Mouse (Mus musculus): ENCODE results near the gene Emsy.

Gene Emsy

DNA sequence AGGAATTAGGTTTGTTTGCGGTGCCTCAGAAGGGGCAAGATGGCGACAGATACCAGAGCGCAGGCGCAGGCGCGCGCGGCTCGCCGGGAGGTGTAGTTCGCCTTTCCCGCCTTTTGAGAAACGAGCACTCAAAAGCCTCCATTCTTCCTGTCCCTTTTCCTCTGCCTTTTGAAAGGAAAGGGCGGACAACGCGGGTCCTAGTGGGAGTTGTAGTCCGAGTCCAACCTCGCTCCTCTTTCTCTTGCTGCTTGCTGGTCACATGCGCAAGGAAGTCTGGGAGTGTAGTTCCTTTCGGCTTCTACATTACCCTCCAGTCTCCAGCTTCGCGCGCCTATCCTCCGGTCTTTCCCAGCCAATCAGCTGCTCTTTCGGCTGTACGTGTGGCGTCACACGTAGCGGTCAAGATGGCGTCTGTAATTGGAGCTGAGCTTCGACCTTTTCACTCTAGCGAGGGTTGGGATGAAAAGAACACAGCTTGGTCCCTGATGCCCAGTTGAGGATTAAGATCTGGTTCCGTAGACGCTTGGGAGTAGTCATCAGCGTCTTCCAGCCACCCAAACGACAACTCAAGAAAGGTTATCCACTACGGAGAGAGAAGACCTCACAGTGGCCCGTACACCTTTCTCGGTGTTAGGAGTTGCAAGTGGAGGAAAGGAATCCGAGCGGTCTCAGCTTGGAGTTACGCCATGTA lies at the start of gene Emsy:
Emsy (minus strand) TSS at position 253 of the 691 bp plus-strand sequence.
- ATAC-seq (ENCODE audit: insufficient number of reproducible peaks, low FRiP score, low TSS enrichment), result peak; percentile 98

DNA sequence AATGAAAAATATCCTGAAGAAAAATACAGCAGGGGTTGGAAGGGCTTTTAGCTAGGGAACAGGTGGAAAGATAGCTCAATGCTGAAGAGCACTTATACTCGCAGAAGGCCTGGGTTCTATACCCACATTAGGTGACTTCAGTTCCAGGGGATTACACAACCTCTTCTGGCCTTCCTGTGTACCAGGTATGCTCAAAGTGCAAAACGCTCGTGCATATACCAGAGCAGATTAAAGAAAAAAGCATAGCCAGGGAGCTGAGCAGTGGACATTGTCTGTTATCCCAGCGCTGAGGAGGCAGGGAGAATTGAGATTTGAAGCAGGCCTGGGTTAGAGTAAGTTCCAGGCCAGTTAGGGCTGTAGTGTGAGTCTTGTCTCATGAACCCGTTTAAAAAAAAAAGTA lies 47.7 kb upstream of the Emsy start:
- ATAC-seq (ENCODE audit: insufficient number of reproducible peaks, low FRiP score, low TSS enrichment), result no peak

DNA sequence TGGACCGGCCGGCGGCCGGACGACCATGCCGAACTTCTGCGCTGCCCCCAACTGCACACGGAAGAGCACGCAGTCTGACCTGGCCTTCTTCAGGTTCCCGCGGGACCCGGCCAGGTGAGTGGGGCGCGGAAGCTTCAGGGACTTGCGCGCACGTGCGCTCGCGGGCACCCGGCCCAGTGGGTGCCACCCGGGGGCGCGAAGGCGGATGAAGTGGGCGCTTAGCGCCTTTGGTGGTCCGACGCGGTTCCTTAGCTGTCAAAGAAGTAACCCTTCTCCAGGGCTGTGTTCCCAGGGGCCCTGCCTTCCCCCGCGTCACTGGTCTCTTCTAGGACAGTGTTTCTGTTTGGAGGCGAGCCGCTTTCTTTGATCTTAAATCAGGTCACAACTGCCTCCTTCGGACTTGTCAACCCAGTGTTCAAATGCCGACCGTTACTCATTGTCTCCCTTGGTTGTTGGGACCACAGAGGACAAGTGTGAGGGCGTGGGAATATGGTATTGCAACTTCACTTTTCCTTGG lies 46.8 kb upstream of the Emsy start:
- 0 out of 2 replicates have a peak, but pooled peaks have one; percentile 36 for ATAC-seq (ENCODE audit: insufficient number of reproducible peaks, low FRiP score, low TSS enrichment)

DNA sequence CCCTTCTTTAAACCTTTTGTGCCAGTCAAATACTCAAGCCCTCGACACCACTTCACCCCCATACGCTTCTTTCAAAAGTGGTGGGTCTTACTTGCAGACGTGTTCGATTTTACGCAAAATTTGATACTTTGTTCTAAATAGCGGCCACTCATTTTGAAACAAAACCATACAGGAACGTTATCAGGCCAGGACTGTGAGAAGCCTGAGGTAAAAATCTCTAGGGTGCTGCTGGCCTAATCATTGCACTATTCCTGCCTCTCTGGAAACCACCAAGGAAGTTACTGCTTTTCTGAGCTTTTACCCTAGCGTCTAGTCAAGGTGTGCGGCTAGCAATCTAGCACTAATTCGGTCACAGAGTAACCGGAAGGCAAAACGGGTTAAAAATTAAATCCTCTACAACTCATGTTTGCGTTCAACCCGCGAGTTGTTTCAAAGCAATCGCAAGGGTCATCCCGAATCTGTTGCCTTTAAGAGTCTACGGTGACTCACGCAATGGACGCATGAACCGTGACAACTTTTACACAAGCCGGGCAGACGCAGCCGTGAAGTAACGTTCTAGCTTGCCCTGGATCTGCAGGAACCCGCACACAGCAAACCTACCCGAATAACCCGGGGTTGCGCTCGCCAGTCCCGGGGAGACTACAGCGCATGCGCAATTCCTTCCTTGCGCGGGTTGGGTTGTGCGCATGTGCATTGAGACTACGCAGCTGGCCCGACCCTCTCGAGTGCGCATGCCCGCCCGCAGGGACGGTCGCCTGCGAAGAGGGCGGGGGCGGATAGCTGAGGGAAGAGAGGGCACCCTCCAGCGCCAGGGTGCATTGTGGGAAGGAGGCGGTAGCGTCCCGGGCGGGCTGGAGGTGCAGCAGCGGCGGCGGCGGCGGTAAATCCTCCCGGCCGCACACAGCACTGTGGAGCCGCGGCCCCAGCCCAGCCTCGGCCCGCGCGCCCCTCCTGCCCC lies 46.0 kb upstream of the Emsy start, which contains the start of gene Thap12:
Thap12 (plus strand) TSS at position 821 of the 958 bp plus-strand sequence.
- peak; percentile 93 for ATAC-seq (ENCODE audit: insufficient number of reproducible peaks, low FRiP score, low TSS enrichment)

DNA sequence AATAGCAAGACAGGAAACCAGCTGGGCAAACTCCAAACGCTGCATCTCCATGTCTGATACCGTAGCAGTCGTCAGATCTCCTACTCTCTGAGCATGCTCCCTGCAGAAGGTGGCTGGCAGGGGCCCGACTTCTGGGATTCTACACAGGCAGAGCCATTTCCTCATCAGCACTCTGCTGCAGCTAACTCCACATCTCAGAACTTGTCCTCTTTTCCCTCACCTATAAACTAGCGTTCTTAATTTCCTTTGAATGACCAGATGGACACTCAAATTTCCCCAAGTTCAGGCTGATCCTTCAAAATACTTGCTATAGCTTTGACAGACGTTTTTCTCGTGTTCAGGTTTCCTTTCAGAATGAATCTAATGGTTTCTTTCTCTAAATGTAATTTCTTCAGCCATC lies 45.2 kb upstream of the Emsy start:
- ATAC-seq (ENCODE audit: insufficient number of reproducible peaks, low FRiP score, low TSS enrichment), result no peak

DNA sequence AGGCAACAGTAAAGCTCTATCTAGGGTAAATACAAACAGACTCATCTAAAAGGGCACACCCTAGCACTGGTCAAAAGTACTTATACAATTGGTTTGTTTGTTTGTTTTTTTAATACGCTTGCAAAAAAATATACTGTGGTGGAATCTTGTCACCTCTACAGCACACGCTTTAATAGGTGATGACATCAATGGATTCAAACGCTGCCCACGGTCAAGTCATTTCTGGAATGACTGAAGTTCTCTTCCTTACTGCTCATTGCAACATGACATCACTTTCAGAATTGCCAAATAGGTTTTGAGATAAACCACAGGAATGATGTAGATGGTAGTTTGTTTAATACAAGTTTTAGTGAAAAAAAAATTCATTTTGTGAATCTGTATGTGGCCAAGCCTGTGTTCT lies 42.0 kb upstream of the Emsy start:
- no peak for ATAC-seq (ENCODE audit: insufficient number of reproducible peaks, low FRiP score, low TSS enrichment)

DNA sequence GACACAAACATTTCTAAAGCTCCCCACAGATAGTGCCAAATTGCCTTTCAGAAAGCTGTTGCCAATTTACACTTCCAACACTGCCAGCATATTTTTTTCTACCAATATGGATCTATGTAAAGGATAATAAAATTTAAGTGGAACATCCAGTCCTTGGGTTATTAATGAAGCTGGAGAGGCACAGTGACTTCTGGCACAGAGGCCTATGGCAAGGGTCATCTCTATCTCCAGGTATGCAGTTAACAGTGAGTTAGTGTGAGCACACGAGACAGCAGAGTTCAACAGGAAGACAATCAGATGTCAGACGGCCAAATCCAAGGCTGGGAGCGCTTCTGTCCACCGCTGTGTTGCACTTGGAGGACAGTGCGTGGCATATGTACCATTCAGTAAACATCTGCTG lies 41.5 kb upstream of the Emsy start:
- ATAC-seq (ENCODE audit: insufficient number of reproducible peaks, low FRiP score, low TSS enrichment), result no peak

DNA sequence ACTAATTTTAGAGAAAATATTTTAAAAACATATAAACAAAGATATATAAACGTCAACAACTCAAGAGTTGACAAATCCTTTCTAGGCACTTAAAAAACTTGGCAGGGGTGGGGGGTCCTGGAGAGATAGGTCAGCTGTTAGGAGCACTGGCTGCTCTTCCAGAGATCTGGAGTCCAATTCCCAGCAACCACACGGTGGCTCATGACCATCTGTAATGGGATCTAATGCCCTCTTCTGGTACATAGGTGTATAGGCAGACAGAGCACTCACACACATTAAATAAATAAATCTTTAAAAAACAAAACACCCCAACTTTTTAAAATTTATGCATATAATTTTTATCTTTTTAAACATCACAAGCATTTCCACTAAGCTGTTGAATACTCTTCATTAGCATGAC lies 40.9 kb upstream of the Emsy start:
- ATAC-seq (ENCODE audit: insufficient number of reproducible peaks, low FRiP score, low TSS enrichment), result no peak

DNA sequence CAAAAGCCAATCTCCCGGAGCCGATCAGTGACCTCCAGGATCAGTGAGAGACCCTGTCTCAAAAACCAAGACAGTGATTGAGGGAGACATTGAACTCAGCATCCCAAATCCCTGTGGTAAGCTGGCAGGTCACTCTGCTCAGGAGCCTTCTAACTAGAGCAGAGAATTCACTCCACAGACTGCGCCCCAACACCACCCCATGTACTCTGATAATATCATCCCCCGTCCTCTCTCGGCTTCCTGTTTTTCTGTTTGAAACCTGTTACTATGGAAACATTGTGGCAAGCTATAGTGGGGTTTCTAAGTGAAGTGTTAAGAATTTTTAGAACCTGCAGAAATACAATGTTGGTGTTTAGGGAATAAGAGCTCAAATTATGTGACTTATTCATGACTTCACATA lies 37.5 kb upstream of the Emsy start:
- ATAC-seq (ENCODE audit: insufficient number of reproducible peaks, low FRiP score, low TSS enrichment), result no peak

DNA sequence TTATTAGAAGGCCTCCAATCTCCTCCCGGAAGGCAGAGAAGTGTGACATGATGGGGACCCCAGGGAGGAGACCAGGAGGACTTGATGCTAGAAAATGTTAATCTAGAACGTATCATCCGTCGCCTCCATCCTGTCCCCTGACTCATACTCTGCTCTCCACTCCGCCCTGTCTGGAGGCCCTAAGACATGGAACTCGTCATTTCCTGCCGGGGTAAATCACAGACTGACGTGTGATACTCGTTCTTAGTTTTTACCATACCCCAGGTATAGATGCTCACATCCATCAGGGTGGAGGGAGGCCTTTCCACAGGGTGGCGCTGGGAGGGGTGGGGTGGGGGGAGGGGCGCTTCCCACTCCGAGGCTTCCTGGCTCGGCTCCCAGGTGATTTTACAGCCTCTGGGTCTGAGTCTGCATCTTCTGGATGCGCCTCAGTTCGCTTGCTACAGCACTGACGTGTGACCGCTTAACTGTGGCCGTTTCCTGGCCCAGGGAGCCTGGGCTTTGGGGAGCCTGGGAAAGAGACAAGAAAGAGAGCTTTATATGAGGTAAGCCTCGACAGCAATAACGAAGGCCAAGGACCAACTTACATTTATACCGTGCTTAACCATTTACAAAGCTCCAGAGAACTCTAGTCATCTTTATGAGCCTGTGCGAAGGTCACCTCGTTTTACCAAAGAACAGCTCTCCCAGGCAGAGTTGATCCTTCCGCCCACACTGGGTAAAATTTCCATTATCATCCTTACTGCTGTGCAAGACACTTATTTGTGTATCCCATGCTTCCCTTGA lies 36.4 kb upstream of the Emsy start:
- ATAC-seq (ENCODE audit: insufficient number of reproducible peaks, low FRiP score, low TSS enrichment), result no peak

DNA sequence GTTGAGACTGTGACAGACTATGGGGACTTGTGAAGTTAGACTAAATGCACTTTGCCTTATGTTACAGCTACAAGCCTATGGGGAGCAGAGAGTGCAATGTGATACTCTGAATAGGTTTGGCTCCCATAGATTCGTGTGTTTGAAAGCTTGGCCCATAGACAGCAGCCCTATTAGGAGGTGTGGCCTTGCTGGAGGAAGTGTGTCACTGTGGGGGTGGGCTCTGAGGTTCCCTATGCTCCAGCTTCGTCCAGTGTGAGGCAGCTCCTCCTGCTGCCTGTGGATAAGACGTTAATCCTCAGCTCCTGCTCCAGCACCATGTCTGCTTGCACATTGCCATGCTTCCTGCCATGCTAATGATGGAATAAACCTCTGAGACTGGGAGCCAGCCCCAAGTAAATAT lies 34.2 kb upstream of the Emsy start:
- ATAC-seq (ENCODE audit: insufficient number of reproducible peaks, low FRiP score, low TSS enrichment), result no peak

DNA sequence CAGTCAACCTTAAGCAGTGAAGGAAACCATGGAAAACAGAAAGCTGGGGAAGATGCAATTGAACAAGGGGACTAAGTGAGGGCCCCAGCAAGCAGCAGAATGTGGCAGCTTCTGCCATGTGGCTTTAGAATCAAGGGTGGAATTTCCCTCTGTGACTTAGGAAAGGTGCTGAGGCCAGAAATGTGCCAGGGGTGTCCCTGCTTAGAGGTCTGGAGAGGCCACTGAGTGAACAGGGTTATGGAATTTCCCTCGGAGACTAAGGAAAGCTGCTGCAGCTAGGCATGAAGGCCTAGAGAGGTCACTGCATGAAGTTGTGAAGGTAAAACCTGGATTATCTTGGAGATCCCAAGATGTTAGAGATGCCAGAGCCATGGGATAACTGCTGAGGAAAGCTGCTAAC lies 33.5 kb upstream of the Emsy start:
- no peak for ATAC-seq (ENCODE audit: insufficient number of reproducible peaks, low FRiP score, low TSS enrichment)

DNA sequence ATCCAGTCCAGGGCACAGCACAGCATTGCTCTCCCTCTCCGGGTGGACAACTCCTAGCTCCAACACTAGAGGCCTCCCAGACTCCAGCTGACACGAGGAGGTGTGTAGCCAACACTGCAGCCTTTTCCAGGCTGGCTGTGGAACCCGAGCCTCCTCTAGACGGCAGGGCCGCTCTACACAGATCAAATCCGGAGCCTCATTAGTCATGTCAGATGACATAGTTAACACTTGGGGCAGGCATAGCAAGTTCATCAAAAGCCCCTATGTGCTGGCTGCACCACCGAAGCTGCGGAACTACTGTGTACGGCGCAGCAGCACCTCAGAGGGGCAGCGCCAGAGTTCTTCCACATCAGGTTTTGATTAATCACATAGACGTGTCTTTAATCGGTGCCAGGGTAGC lies 29.3 kb upstream of the Emsy start:
- ATAC-seq (ENCODE audit: insufficient number of reproducible peaks, low FRiP score, low TSS enrichment), result no peak

DNA sequence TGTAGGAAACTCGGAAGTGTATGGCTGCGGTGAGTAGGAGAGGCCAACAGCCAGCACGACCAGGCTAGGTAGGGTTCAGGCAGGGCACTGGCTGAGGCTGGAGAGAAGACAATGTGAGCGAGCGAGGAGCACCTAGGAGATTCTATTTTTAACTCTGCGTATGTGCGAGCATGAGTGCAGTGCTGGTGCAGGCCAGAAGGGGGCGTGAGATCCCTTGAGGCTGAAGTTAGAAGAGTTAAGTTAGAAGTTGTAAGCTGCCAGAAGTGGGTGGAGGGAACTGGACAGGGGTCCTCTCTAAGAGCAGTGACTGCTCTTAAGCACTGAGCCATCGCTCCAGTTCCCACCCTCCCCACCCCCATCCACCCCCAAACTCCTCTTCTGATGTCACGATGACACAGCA lies 26.2 kb upstream of the Emsy start:
- ATAC-seq (ENCODE audit: insufficient number of reproducible peaks, low FRiP score, low TSS enrichment), result no peak

DNA sequence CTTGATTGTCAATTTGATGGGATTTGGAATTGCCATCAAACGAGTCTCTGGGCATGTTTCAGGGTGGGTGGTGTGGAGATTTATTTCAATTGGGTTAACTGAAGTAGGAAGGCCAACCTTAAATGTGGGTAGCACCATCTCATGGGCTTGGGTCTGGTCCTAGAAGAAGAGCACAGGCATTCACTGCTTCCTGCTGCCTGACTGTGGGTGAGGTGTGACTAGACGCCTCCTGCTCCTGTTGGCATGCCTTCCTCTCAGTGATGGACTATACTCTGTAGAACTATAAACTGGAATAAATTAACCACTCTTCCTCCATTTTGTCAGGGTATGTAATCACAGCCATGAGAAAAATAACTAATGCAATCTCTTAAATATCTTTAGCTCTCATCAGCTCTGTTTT lies 24.1 kb upstream of the Emsy start:
- ATAC-seq (ENCODE audit: insufficient number of reproducible peaks, low FRiP score, low TSS enrichment), result no peak

DNA sequence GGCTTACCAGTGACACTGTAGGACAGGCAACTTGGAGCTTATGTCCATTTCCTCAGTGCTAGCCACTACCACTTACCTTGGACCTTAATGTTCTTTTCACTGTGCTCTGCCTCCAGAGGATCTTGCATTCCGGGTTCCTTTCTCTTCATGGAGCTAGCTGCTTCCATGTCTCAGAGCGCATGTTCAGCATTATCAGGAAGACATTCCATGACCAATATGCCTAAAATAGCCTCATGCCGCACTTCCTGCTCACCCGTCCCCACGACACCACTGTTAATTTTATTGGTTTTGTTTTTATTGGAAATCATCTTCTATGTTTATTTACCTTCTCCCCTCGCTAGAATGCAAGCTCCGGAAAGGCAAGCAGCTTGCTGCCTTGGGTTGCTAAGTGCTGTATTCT lies 21.9 kb upstream of the Emsy start:
- ATAC-seq (ENCODE audit: insufficient number of reproducible peaks, low FRiP score, low TSS enrichment), result no peak

DNA sequence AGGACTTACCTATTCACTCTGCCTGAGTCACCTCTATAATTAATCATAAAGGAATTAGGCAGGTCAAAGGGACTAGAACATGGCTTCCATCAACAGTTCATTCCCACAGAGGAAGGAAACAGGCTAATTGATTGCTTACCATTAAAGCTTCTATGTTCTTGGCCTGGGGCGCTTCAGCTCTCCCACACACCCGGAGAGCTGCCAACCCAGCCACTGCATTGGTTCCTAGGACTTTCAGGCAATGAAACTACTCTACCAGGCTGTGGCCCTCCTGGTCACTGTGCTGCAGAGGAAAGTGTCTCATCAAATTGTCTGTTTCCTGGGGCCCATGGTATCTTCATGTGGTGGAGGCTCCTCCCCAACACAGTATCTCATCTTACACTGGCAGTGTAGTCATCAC lies 20.9 kb upstream of the Emsy start:
- ATAC-seq (ENCODE audit: insufficient number of reproducible peaks, low FRiP score, low TSS enrichment), result no peak

DNA sequence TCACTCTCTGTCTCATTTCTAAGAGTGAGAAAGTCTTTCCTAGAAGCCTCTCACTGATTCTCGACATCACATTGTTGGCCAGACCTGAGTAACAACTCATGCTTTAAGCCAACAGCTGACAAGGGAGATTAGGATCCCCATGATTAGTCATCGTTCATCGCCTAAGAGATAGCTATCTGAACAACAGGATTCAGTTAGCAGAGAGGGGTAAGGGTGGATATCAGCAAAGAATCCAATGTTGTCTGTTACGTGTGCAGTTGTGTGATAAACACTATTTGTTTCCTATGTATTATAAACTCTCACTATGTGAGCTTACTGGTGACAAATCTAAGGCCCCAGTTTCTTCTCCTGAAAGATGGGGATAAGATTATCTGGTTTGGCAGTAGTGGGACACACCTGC lies 17.8 kb upstream of the Emsy start:
- ATAC-seq (ENCODE audit: insufficient number of reproducible peaks, low FRiP score, low TSS enrichment), result no peak

DNA sequence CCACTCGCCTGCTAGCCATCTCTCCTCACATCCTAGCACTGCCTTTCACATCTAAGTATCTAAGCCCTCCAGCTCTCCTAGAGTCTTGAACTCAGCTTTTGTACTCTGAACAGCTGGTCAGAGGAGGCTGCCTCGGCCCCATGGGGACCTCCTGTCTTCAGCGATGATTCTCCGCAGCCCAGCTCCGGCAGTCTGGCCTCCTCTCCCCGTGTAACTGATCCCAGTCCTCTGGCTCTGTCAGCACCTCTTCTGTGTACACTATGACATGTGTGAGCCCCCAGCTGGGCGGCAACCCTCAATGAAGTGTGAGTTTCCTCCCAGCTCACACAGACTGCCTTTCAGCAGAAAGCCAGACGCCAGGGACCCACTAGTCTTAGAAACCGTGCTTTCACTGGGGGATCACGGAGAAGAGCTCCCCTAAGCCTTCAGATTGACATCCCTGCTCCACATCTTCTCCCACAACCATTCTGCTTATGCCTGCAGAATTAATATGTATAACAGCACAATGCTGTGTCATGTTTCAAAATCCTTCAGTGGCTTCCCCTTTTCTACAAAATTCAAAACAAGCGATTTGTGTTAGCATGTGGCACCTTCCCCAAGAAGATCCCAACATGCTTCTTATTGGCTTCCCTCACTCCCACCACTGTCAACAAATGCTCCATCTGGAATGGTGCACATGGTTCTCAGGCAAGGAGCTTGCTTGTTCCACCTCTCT lies 15.8 kb upstream of the Emsy start:
- ATAC-seq (ENCODE audit: insufficient number of reproducible peaks, low FRiP score, low TSS enrichment), result no peak

DNA sequence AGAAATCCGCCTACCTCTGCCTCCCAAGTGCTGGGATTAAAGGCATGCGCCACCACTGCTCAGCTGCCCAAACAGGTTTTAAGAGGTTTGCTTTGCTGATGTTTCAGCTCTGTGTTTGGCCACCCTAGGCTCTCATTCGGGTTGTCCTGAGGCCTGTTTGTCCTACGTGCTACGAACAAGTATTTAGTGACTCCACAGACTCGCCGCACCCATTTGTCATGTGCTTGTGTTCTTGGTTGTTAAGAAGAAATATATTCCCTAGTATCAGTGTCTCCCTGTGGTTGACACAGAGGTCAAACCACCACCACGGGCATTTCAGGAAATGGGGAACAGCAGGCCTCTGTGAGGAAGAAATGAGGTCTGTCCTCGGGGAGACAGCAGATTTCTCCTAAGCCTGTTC lies 14.8 kb upstream of the Emsy start:
- no peak for ATAC-seq (ENCODE audit: insufficient number of reproducible peaks, low FRiP score, low TSS enrichment)
